Mouse (Mus musculus) embryonic facial prominence, embryonic 15.5 days (tissue): ENCODE data around the gene Insig2. TPM values are rescaled to one million over a fixed set of nuclear protein-coding genes. Genes with fewer than 3 reads are reported as not detected.
A peak's percentile ranks its signal among the peaks of the same experiment; 100 is the strongest.

Source experiments
- ATAC-seq: fragments of 200-750 bp; cut with Nextera tagmentation; 2 replicates; pipeline ENCODE4 v1.8.0; 2017; ENCODE audit warnings: low read depth, moderate TSS enrichment; ENCODE audit not compliant: insufficient number of reproducible peaks, low FRiP score, low TSS enrichment
- H3K27ac ChIP-seq: fragments of 300-500 bp; sonication (generic); replicated peaks from 2 replicates; pipeline ENCODE4 v1.5.1; 2015; ENCODE audit warnings: mild to moderate bottlenecking, inconsistent platforms
- H3K27me3 ChIP-seq: fragments of 300-500 bp; sonication (generic); 2 replicates; pipeline ENCODE4 v1.6.1; 2015; ENCODE audit warnings: inconsistent platforms
- H3K36me3 ChIP-seq: fragments of 300-500 bp; sonication (generic); 2 replicates; pipeline ENCODE4 v1.6.1; 2015; ENCODE audit warnings: mild to moderate bottlenecking, inconsistent platforms
- H3K4me1 ChIP-seq: fragments of 300-500 bp; sonication (generic); 2 replicates; pipeline ENCODE4 v1.6.1; 2015; ENCODE audit warnings: inconsistent platforms
- H3K4me2 ChIP-seq: fragments of 300-500 bp; sonication (generic); replicated peaks from 2 replicates; pipeline ENCODE4 v1.6.1; 2015; ENCODE audit warnings: mild to moderate bottlenecking, inconsistent platforms
- H3K4me3 ChIP-seq: fragments of 300-500 bp; sonication (generic); replicated peaks from 2 replicates; pipeline ENCODE4 v1.5.1; 2015; ENCODE audit warnings: mild to moderate bottlenecking, inconsistent platforms
- H3K9ac ChIP-seq: fragments of 300-500 bp; sonication (generic); 2 replicates; pipeline ENCODE4 v1.6.1; 2015; ENCODE audit warnings: inconsistent platforms
- H3K9me3 ChIP-seq: fragments of 300-500 bp; sonication (generic); replicated peaks from 2 replicates; pipeline ENCODE4 v1.6.1; 2016; ENCODE audit warnings: inconsistent platforms
- whole genome bisulfite sequencing: fragments of 180-500 bp; shearing (Covaris S2); methylation state at CpG from one replicate; pipeline ENCODE4 v1.1.7; 2015; 5-methylcytosine and 5-hydroxymethylcytosine counted together
- polyA plus RNA-seq: library from polyadenylated mRNA; unstranded; fragments of >200 nt; fragmentation: Nextera tagmentation; extraction: Ambion mirVana; gene quantifications from 2 replicates; pipeline ENCODE4 v1.2.1, GENCODE M21; 2015

The Insig2 gene
- polyA plus RNA-seq = 44.9 and 47.4 TPM in 2 replicates

DNA sequence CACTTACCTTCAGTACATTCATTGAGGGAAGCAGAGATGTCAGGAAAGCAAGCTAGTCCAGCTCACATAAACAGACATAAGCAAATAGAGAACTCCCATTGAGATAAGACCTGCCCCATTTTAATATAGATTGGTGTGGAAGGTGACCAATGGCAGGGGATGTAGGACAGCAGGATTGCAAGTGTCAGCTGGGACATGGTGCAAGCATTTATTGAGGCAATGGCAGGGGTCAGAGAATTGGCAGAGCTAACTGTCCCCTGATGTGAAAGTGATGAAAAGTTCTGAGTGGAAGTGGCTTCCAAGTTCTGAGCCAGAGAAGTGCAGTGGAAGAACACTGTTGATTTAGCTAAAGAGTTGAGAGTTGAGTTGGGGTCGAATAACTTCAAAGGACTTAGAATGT is at the start of gene Insig2:
Gene Insig2, minus strand, starts transcription at position 105 of the 400 bp plus-strand sequence.
- no peaks in the 10 kb centered on the region for H3K36me3 ChIP-seq
- H3K4me3 ChIP-seq = no peak within 1 kb of the TSS
- no peak within 1 kb of the TSS for H3K27ac ChIP-seq
- 92% methylated on average over 1 of the region's 1 CpGs for WGBS
- H3K9ac ChIP-seq = no peak within 1 kb of the TSS
- no peaks in the 10 kb centered on the region for H3K27me3 ChIP-seq
- ATAC-seq = no peak
- no peaks in the 10 kb centered on the region for H3K9me3 ChIP-seq
- no peak within 1 kb of the TSS for H3K4me2 ChIP-seq
- H3K4me1 ChIP-seq = no peaks in the 10 kb centered on the region

DNA sequence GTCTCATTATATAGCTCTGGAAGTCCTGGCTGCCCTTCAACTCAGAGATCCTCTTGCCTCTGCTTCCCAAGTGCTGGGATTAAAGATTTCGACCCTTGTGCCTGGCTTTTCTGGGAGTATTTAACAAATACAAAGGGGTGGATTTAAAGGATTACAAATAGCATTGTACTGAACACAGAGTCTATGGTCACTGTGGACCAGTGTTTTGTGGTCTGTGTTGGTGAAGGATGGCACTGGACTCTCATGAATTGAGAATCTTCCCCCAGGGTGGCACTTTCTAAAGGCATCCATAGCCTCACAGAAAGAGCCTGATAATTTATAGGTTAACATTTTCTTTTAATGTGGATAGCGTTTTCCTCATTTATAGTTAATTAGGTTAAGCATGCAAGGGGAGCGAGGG is 49.2 kb upstream of the Insig2 start:
- no peak for ATAC-seq
- Histone ChIP-seq H3K9me3 (no peaks in the 10 kb centered on the region), H3K4me1 (no peaks in the 10 kb centered on the region), H3K27me3 (no peaks in the 10 kb centered on the region), H3K4me2 (no peak overlapping the region), H3K9ac (no peak overlapping the region), H3K27ac (no peak overlapping the region), H3K36me3 (no peaks in the 10 kb centered on the region), H3K4me3 (no peak overlapping the region)
- 63% methylated on average over 3 of the region's 3 CpGs for WGBS

DNA sequence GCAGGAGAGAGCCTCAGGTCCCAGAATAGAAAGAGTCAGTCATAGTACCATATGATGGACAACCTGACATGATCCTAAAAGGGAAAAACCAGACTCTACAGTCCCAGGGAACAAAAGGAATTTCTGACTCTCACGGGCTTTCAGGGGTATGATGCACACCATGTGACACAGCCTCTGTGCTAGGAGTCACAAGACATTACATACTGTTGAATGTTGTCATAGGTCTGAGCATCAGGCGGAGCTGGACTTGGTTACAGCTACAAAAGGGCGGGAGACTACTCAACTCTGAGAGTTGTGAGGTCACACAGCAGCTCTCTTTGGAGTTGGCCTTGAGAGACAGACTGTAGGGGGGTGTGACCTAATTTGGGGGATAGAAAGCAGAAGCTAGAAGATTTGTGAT is 47.6 kb upstream of the Insig2 start:
- Histone ChIP-seq H3K9me3 (no peaks in the 10 kb centered on the region), H3K9ac (no peak overlapping the region), H3K27me3 (no peaks in the 10 kb centered on the region), H3K4me1 (no peaks in the 10 kb centered on the region), H3K27ac (no peak overlapping the region), H3K4me2 (no peak overlapping the region), H3K36me3 (no peaks in the 10 kb centered on the region), H3K4me3 (no peak overlapping the region)
- WGBS = 74% methylated on average over 3 of the region's 3 CpGs
- ATAC-seq = no peak

DNA sequence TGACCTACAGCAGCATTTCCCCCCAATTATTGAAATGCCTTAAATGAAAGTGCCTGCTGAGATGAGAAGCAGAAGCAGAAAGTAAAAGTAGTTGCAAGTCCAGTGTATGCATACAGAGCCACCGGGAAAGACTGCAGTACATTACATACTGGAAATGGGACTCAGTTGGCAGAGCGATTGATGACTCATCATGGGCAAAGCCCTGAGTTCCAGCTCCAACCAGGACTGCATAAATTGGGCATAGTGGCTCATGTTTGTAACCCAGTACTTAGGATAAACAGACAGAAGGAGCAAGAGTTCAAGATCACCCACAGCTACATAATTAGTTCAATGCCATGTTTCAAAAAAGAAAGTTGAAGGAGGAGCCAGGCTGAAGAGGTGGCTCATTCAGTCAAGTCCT is 45.5 kb upstream of the Insig2 start:
- no peaks in the 10 kb centered on the region for H3K27me3 ChIP-seq
- no peak overlapping the region for H3K4me3 ChIP-seq
- no peaks in the 10 kb centered on the region for H3K4me1 ChIP-seq
- H3K9me3 ChIP-seq = no peaks in the 10 kb centered on the region
- H3K36me3 ChIP-seq = no peaks in the 10 kb centered on the region
- 87% methylated on average over 2 of the region's 2 CpGs for WGBS
- no peak overlapping the region for H3K27ac ChIP-seq
- ATAC-seq = no peak
- H3K4me2 ChIP-seq = no peak overlapping the region
- H3K9ac ChIP-seq = no peak overlapping the region

DNA sequence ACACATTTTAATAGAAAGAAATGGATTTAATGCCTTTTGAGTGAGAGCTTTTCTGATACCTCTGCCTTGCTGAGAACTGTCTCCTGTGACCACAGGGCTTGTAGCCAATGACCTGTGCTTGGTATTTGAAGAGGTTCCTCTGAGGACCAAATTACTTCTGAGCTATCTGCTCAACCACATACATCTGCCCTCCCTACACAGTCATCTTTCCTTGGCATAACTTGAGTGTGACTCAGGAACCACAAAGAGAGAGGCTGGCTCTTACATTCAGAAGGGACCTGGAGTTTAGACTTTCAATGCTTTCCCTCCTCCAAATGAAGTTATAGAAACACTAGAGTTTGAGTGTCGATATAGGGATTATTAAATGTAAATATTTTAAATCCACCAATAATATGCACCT is 45.0 kb upstream of the Insig2 start:
- Histone ChIP-seq H3K27ac (no peak overlapping the region), H3K4me1 (no peaks in the 10 kb centered on the region), H3K4me2 (no peak overlapping the region), H3K4me3 (no peak overlapping the region), H3K9me3 (no peaks in the 10 kb centered on the region), H3K9ac (no peak overlapping the region), H3K36me3 (no peaks in the 10 kb centered on the region), H3K27me3 (no peaks in the 10 kb centered on the region)
- ATAC-seq = no peak
- WGBS = 89% methylated on average over 1 of the region's 1 CpGs

DNA sequence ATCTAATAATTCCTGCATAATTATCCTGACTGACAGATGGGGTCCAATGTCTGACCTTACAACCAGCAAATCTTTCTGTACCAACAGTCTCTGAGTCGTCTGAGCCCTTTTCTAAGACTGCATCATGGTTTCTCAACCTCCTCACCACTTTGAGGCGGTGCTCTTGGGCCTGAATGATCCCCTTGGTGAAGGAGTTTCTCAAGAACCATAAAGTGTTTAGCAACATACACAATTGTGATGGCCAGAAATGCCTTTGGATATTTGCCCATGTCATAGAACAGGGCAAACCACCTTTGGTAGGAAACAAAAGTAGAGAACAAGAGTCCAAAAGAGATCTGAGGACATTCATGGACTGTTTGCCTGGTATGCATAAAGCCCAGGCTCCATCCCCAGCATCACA is 41.2 kb upstream of the Insig2 start:
- H3K4me3 ChIP-seq = no peak overlapping the region
- H3K27ac ChIP-seq = no peak overlapping the region
- H3K4me2 ChIP-seq = no peak overlapping the region
- H3K9ac ChIP-seq = no peak overlapping the region
- H3K27me3 ChIP-seq = no peaks in the 10 kb centered on the region
- H3K9me3 ChIP-seq = no peaks in the 10 kb centered on the region
- 70% methylated on average over 2 of the region's 2 CpGs for WGBS
- no peaks in the 10 kb centered on the region for H3K4me1 ChIP-seq
- ATAC-seq = no peak
- H3K36me3 ChIP-seq = no peaks in the 10 kb centered on the region

DNA sequence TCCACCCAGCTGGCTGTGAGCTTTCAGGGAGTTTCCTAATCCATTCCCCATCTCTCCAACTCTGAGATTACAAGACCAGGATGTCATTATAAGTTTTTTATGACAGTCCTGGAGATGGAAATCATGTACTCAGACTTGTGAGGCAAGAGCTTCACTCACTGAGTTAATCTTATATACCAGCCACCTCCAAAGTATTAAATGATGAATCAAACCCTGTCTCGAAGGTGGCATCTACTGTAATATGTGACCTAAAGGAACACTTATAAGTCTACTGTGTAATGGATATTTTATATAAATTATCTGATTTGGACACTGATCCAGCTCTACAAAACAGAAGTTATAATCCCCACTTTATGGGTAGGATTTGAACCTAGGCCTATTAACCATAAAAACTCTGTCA is 40.3 kb upstream of the Insig2 start:
- WGBS = 85% methylated on average over 1 of the region's 1 CpGs
- Histone ChIP-seq H3K4me2 (no peak overlapping the region), H3K27me3 (no peaks in the 10 kb centered on the region), H3K4me1 (peaks cover 1% of the 10 kb centered on the region; the same call in 1 of the 2 replicates), H3K36me3 (no peaks in the 10 kb centered on the region), H3K27ac (no peak overlapping the region), H3K4me3 (no peak overlapping the region), H3K9ac (no peak overlapping the region), H3K9me3 (no peaks in the 10 kb centered on the region)
- no peak for ATAC-seq

DNA sequence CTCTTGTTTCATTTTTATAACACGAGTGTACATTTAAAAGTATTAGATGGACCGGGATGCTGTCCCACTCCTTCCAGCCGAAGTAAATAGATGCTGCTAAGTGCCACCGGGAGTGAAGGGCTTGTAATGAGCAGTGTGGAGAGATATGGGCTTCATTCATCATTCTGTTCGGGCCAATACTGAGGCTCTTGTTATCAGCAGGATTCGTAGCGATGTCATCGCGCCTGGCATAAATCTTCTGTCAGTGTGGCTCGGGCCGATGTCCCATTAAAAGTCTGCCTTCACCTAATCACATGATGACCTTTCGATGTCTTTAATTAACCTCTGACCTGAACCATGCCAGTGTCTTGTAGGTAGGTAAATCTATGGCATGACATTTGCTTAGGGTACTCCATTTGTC is 39.1 kb upstream of the Insig2 start:
- Histone ChIP-seq H3K36me3 (no peaks in the 10 kb centered on the region), H3K9ac (no peak overlapping the region), H3K27ac (no peak overlapping the region), H3K4me3 (no peak overlapping the region), H3K9me3 (no peaks in the 10 kb centered on the region), H3K27me3 (no peaks in the 10 kb centered on the region), H3K4me2 (no peak overlapping the region), H3K4me1 (peaks cover 9% of the 10 kb centered on the region; the same call in 1 of the 2 replicates)
- ATAC-seq = no peak
- 72% methylated on average over 12 of the region's 12 CpGs for WGBS

DNA sequence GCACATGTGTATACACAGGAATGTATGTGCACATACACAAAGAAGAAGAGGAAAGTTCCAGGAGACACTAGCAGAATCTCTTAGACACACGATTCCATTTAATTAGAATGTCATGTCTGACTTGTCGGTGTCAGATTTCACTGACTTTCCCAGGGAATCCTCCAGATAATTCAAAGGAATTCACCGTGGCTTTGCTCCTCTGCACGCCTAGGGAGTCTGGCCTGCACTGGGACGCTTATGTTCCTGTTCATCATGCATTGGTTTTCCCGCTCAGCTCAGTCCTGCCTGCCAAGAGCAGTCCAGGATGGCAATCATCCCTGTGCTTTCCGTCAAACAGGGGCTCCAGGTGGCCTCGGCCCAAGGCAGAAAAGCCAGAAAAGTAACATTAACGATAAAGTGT is 34.9 kb upstream of the Insig2 start:
- no peak for ATAC-seq
- Histone ChIP-seq H3K4me1 (peaks cover 9% of the 10 kb centered on the region; the same call in 1 of the 2 replicates), H3K9ac (no peak overlapping the region), H3K36me3 (no peaks in the 10 kb centered on the region), H3K9me3 (no peaks in the 10 kb centered on the region), H3K4me2 (no peak overlapping the region), H3K4me3 (no peak overlapping the region), H3K27ac (peak overlapping the region; percentile 48; the same call in 1 of the 2 replicates), H3K27me3 (no peaks in the 10 kb centered on the region)
- 10% methylated on average over 9 of the region's 9 CpGs for WGBS

DNA sequence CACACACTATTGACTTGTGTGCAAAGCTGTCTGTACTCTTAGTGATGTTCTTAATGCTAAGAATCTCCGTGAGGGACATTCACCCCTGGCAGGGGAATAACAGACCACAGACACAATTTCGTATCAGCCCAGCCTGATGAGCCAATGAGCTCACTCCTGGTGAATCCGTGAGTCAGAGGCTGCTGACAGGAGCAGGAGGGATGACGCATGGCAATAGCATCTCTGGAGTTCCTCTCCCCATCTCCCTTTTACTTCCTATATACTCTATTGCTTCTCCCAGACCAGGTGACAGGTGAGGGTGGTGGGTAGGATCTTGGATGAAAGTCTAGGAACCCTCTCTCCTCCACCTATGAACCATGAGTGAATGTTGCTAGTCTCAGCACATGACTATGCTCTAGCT is 28.2 kb upstream of the Insig2 start:
- Histone ChIP-seq H3K27me3 (no peaks in the 10 kb centered on the region), H3K4me2 (no peak overlapping the region), H3K27ac (no peak overlapping the region), H3K36me3 (no peaks in the 10 kb centered on the region), H3K9me3 (no peaks in the 10 kb centered on the region), H3K9ac (no peak overlapping the region), H3K4me3 (no peak overlapping the region), H3K4me1 (no peaks in the 10 kb centered on the region)
- WGBS = 46% methylated on average over 4 of the region's 4 CpGs
- no peak for ATAC-seq

DNA sequence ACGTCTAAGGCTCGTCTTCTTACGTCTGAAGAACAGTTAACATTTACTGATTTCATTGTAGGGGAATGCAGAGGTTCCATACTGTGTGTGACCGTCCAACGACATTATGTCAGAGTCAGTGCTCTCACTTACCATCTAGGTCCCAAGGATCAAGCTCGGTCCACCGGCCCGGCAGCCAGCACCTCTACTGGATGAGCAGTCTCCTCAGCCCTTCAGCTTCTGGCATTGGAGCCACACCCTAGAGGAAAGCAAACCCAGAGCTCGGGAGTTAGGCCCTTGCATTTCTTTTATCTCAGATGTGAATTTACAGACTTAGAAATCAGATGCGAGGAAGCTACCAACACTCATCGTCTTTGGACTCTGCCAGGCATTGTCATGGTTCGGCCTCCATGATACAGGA is 27.3 kb upstream of the Insig2 start:
- WGBS = 81% methylated on average over 12 of the region's 12 CpGs
- no peaks in the 10 kb centered on the region for H3K9me3 ChIP-seq
- ATAC-seq = no peak
- no peak overlapping the region for H3K27ac ChIP-seq
- no peaks in the 10 kb centered on the region for H3K27me3 ChIP-seq
- H3K4me1 ChIP-seq = no peaks in the 10 kb centered on the region
- H3K9ac ChIP-seq = no peak overlapping the region
- H3K4me3 ChIP-seq = no peak overlapping the region
- no peak overlapping the region for H3K4me2 ChIP-seq
- no peaks in the 10 kb centered on the region for H3K36me3 ChIP-seq

DNA sequence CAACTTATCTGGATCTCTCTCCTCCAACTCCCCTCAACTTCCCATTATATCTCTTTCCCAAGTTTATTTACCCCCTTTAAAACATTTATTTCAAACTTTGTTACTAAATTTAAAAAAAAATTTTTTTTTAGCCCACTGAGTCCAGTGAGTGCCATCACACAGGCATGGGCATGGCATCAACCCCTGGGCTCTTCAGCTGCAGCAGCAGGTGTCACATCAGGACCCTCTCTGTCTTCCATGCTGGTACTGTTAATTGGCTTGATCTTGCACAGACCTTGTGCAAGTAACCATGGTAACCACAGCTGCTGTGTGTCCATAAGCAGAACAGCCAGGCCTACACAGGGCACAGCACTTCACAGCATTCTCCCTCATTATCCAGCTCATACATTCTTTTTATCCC is 21.4 kb upstream of the Insig2 start:
- 0 out of 2 replicates have a peak, but pooled peaks cover 2% of the 10 kb centered on the region for H3K9me3 ChIP-seq
- H3K4me3 ChIP-seq = no peak overlapping the region
- no peak overlapping the region for H3K9ac ChIP-seq
- H3K27ac ChIP-seq = no peak overlapping the region
- H3K4me2 ChIP-seq = no peak overlapping the region
- no peaks in the 10 kb centered on the region for H3K4me1 ChIP-seq
- no peaks in the 10 kb centered on the region for H3K27me3 ChIP-seq
- H3K36me3 ChIP-seq = no peaks in the 10 kb centered on the region
- no peak for ATAC-seq
